Mouse (Mus musculus) MEL (cell line): ENCODE measurements around the gene Lrrk1. TPM values are rescaled to one million over a fixed set of nuclear protein-coding genes. Genes with fewer than 3 reads are reported as not detected.

ENCODE experiments used
- DNase-seq: peaks from one replicate; pipeline ENCODE4 v3.0.0; 2011; ENCODE audit warnings: low read depth, low spot score
- H3K27ac ChIP-seq: 2 replicates; pipeline ENCODE4 v1.5.1; 2012; ENCODE audit warnings: low read depth, mild to moderate bottlenecking, control low read depth, low read length, moderate library complexity; ENCODE audit not compliant: control insufficient read depth
- H3K27me3 ChIP-seq, 2 experiments: fragments of 150-350 bp in 1 of 2; sonication (generic) in 1 of 2; 2 replicates each; pipeline ENCODE4 v1.6.1; 2012; ENCODE audit warnings: low read length in 2 of 2, mild to moderate bottlenecking in 2 of 2, improper control_type of control experiment in 1 of 2, moderate library complexity in 1 of 2; ENCODE audit not compliant: insufficient read depth in 2 of 2, control insufficient read depth in 1 of 2
- H3K36me3 ChIP-seq, 2 experiments: 2 replicates each; pipeline ENCODE4 v1.6.1; 2012 to 2014; ENCODE audit warnings: low read length in 2 of 2, improper control_type of control experiment in 1 of 2, inconsistent platforms in 1 of 2, mild to moderate bottlenecking in 1 of 2; ENCODE audit not compliant: insufficient read depth in 2 of 2, control insufficient read depth in 1 of 2
- H3K4me1 ChIP-seq, 2 experiments: fragments of 150-350 bp in 1 of 2; sonication (generic) in 1 of 2; 2 replicates each; pipeline ENCODE4 v1.6.1; 2012; ENCODE audit warnings: low read length in 2 of 2, improper control_type of control experiment in 1 of 2, mild to moderate bottlenecking in 1 of 2; ENCODE audit not compliant: insufficient read depth in 2 of 2, control insufficient read depth in 1 of 2
- H3K4me3 ChIP-seq, 2 experiments: fragments of 150-350 bp in 1 of 2; sonication (generic) in 1 of 2; 2 replicates each; pipeline ENCODE4 v1.5.1; 2012; ENCODE audit warnings: low read depth in 2 of 2, low read length in 2 of 2, mild to moderate bottlenecking in 2 of 2, moderate library complexity in 2 of 2, control low read depth in 1 of 2, improper control_type of control experiment in 1 of 2; ENCODE audit not compliant: control insufficient read depth in 1 of 2, insufficient read depth in 1 of 2
- H3K79me2 ChIP-seq: 2 replicates; pipeline ENCODE4 v1.6.1; 2012; ENCODE audit warnings: mild to moderate bottlenecking, low read length, moderate library complexity; ENCODE audit not compliant: control insufficient read depth, poor library complexity, insufficient read depth
- H3K9ac ChIP-seq: 2 replicates; pipeline ENCODE4 v1.6.1; 2012; ENCODE audit warnings: low read depth, mild to moderate bottlenecking, control low read depth, low read length, moderate library complexity; ENCODE audit not compliant: control insufficient read depth, poor library complexity, severe bottlenecking
- H3K9me3 ChIP-seq: fragments of 150-350 bp; sonication (generic); replicated peaks from 2 replicates; pipeline ENCODE4 v1.6.1; 2012; ENCODE audit warnings: mild to moderate bottlenecking, low read length, improper control_type of control experiment, moderate library complexity; ENCODE audit not compliant: insufficient read depth
- BHLHE40 ChIP-seq: IDR thresholded peaks from 2 replicates; pipeline ENCODE4 v1.6.1; 2012; ENCODE audit warnings: low read depth, mild to moderate bottlenecking, inconsistent platforms, low read length, improper control_type of control experiment, borderline replicate concordance
- CHD2 ChIP-seq: IDR thresholded peaks from 2 replicates; pipeline ENCODE4 v1.6.1; 2011; ENCODE audit warnings: low read length, improper control_type of control experiment
- CTCF ChIP-seq, 3 experiments: IDR thresholded peaks in 2 of 3; conservative IDR thresholded peaks in 1 of 3; 2 replicates each; pipeline ENCODE4 v1.5.1; 2011 to 2012; ENCODE audit warnings: low read length in 3 of 3, low read depth in 2 of 3, mild to moderate bottlenecking in 2 of 3, improper control_type of control experiment in 1 of 3, inconsistent platforms in 1 of 3, mixed read lengths in 1 of 3, moderate library complexity in 1 of 3; ENCODE audit not compliant: control insufficient read depth in 1 of 3, insufficient read depth in 1 of 3, poor library complexity in 1 of 3, severe bottlenecking in 1 of 3
- E2F4 ChIP-seq: IDR thresholded peaks from 2 replicates; pipeline ENCODE4 v1.6.1; 2011; ENCODE audit warnings: low read depth, low read length, improper control_type of control experiment, borderline replicate concordance
- ELF1 ChIP-seq: IDR thresholded peaks from 2 replicates; pipeline ENCODE4 v1.6.1; 2014; ENCODE audit warnings: low read depth, mild to moderate bottlenecking, inconsistent platforms, low read length, improper control_type of control experiment, moderate library complexity
- EP300 ChIP-seq, 2 experiments: IDR thresholded peaks; 2 replicates each; pipeline ENCODE4 v1.6.1; 2011; ENCODE audit warnings: improper control_type of control experiment in 2 of 2, low read length in 2 of 2, low read depth in 1 of 2, mild to moderate bottlenecking in 1 of 2
- ETS1 ChIP-seq: IDR thresholded peaks from 2 replicates; pipeline ENCODE4 v1.6.1; 2012; ENCODE audit warnings: low read depth, mild to moderate bottlenecking, inconsistent platforms, low read length, improper control_type of control experiment, moderate library complexity
- GABPA ChIP-seq: IDR thresholded peaks from 2 replicates; pipeline ENCODE4 v1.6.1; 2012; ENCODE audit warnings: low read depth, mild to moderate bottlenecking, inconsistent platforms, low read length, improper control_type of control experiment, moderate library complexity
- HCFC1 ChIP-seq: IDR thresholded peaks from 2 replicates; pipeline ENCODE4 v1.6.1; 2012; ENCODE audit warnings: low read depth, mild to moderate bottlenecking, inconsistent platforms, low read length, improper control_type of control experiment, moderate library complexity
- JUND ChIP-seq: IDR thresholded peaks from 2 replicates; pipeline ENCODE4 v1.6.1; 2011; ENCODE audit warnings: low read depth, mild to moderate bottlenecking, improper control_type of control experiment, low read length
- MAX ChIP-seq: IDR thresholded peaks from 2 replicates; pipeline ENCODE4 v1.6.1; 2011; ENCODE audit warnings: low read length, improper control_type of control experiment
- MAZ ChIP-seq: IDR thresholded peaks from 2 replicates; pipeline ENCODE4 v1.6.1; 2012; ENCODE audit warnings: low read depth, mild to moderate bottlenecking, inconsistent platforms, low read length, improper control_type of control experiment
- MEF2A ChIP-seq: IDR thresholded peaks from 2 replicates; pipeline ENCODE4 v1.6.1; 2014; ENCODE audit warnings: low read depth, mild to moderate bottlenecking, inconsistent platforms, low read length, improper control_type of control experiment; ENCODE audit not compliant: poor library complexity, insufficient replicate concordance, severe bottlenecking; ENCODE audit errors: extremely low read depth
- MXI1 ChIP-seq: IDR thresholded peaks from 2 replicates; pipeline ENCODE4 v1.6.1; 2011; ENCODE audit warnings: mild to moderate bottlenecking, low read depth, low read length, improper control_type of control experiment
- MYB ChIP-seq: IDR thresholded peaks from 2 replicates; pipeline ENCODE4 v1.6.1; 2011; ENCODE audit warnings: mild to moderate bottlenecking, low read depth, low read length, improper control_type of control experiment
- NELFE ChIP-seq: IDR thresholded peaks from 2 replicates; pipeline ENCODE4 v1.6.1; 2011; ENCODE audit warnings: low read depth, low read length, improper control_type of control experiment
- POLR2AphosphoS5 ChIP-seq: IDR thresholded peaks from 2 replicates; pipeline ENCODE4 v1.6.1; 2012; ENCODE audit warnings: low read depth, borderline replicate concordance, mild to moderate bottlenecking, inconsistent platforms, low read length, moderate library complexity, mixed read lengths
- SMC3 ChIP-seq: IDR thresholded peaks from 2 replicates; pipeline ENCODE4 v1.6.1; 2011; ENCODE audit warnings: low read depth, low read length, improper control_type of control experiment
- TAL1 ChIP-seq: IDR thresholded peaks from 2 replicates; pipeline ENCODE4 v1.6.1; 2012; ENCODE audit warnings: mild to moderate bottlenecking, inconsistent platforms, low read length, moderate library complexity, mixed read lengths
- TCF12 ChIP-seq: IDR thresholded peaks from 2 replicates; pipeline ENCODE4 v1.6.1; 2014; ENCODE audit warnings: low read depth, mild to moderate bottlenecking, inconsistent platforms, low read length, improper control_type of control experiment, moderate library complexity
- UBTF ChIP-seq: IDR thresholded peaks from 2 replicates; pipeline ENCODE4 v1.6.1; 2012; ENCODE audit warnings: low read depth, mild to moderate bottlenecking, inconsistent platforms, low read length, improper control_type of control experiment, moderate library complexity, borderline replicate concordance; ENCODE audit not compliant: insufficient read depth
- USF2 ChIP-seq, 2 experiments: IDR thresholded peaks; 2 replicates each; pipeline ENCODE4 v1.6.1; 2011 to 2012; ENCODE audit warnings: improper control_type of control experiment in 2 of 2, low read length in 2 of 2, borderline replicate concordance in 1 of 2, inconsistent platforms in 1 of 2, low read depth in 1 of 2, mild to moderate bottlenecking in 1 of 2; ENCODE audit not compliant: insufficient read depth in 1 of 2
- polyA plus RNA-seq, 2 experiments: library from polyadenylated mRNA; stranded (reverse) in 1 of 2; unstranded in 1 of 2; fragments of >175 nt in 1 of 2; fragments of >200 nt in 1 of 2; gene quantifications; 2 replicates each; pipeline versions ENCODE4 v1.2.1 to v1.2.4; 2012; ENCODE audit warnings: low replicate concordance in 2 of 2, low read depth in 1 of 2; ENCODE audit not compliant: insufficient read length in 2 of 2, insufficient read depth in 1 of 2, missing spikeins in 1 of 2
- total RNA-seq: library from RNA; depleted of rRNA; stranded (reverse); fragments of 300-350 nt; gene quantifications from 2 replicates; pipeline ENCODE4 v1.2.3, GENCODE M21; 2012

Gene Lrrk1
- total and polyA plus RNA-seq, 3 experiments, result 9.1 to 19.1 TPM; not detected in 1

DNA sequence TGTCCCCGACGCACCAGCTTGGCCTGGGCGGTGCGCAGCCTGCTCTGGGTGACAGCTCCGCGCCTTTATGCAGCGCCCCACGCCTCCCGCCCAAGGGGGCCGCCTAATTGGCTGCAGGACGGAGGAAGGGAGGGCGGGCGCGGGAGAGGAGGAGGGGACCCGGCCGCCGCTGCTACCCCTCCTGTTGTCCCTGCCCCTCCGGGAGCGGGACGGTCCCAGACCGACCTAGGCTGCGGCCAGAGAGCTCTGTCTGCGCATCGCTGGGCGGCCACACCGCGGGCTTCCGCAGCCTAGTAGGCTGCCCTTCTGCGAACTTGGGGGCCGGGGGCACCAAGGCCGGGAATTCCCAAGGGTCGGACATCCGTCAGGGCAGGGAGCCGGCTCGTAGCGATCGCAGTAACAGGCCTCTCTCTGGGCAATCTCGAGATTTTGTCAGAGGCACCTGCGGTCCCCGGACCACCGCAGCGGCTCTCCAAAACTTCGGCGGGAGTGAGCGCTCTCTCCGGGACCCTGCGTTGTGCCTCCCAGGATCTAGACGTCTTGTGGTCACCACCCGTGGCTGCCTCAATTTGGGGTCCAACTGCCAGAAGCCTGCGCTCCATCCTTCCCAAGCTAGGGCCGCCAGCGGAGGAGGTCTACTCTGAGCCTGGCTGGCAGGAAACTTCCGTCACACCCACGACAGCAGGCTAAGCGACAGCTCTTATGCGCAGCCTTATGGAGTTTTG, 39.4 kb upstream of the Lrrk1 start, which contains the start of gene Aldh1a3:
TSS of gene Aldh1a3 (minus strand) at position 81 of the 725 bp plus-strand sequence.
- Histone ChIP-seq H3K4me3 (no peak within 1 kb of the TSS), H3K79me2 (no peaks in the 10 kb centered on the region), H3K4me1 (no peaks in the 10 kb centered on the region), H3K27ac (no peak within 1 kb of the TSS), H3K9me3 (no peaks in the 10 kb centered on the region), H3K27me3 (no peaks in the 10 kb centered on the region), H3K9ac (no peak within 1 kb of the TSS), H3K36me3 (no peaks in the 10 kb centered on the region)
- TF ChIP-seq UBTF, result no peak
- TF ChIP-seq NELFE, result no peak
- TF ChIP-seq SMC3, result no peak
- TF ChIP-seq EP300 (IDR thresholded peaks at IDR 0.05; ENCODE audit: low read depth in 1 of 2, low read length in 2 of 2), result no peak
- TF ChIP-seq TAL1, result no peak
- TF ChIP-seq TCF12, result no peak
- TF ChIP-seq CHD2, result no peak
- no peak for DNase-seq

- no peaks in the 10 kb centered on the region for H3K27me3 ChIP-seq
- DNase-seq, result no peak
- H3K9me3 ChIP-seq, result no peaks in the 10 kb centered on the region
- H3K79me2 ChIP-seq, result no peaks in the 10 kb centered on the region
- H3K36me3 ChIP-seq, result no peaks in the 10 kb centered on the region
- no peak overlapping the region for H3K27ac ChIP-seq
- no peak overlapping the region for H3K9ac ChIP-seq
- no peak overlapping the region for H3K4me3 ChIP-seq
- TF ChIP-seq JUND (no peak), MAZ (no peak), MAX (no peak), USF2 (IDR thresholded peaks at IDR 0.05; ENCODE audit: borderline replicate concordance in 1 of 2, insufficient read depth in 1 of 2, low read depth in 1 of 2, low read length in 2 of 2) (no peak), BHLHE40 (no peak), POLR2AphosphoS5 (no peak), MYB (no peak), ETS1 (no peak), TAL1 (no peak), GABPA (no peak), HCFC1 (no peak), CTCF (IDR thresholded peaks at IDR 0.05 in 2 of 3, conservative IDR thresholded peaks at IDR 0.05 in 1 of 3; ENCODE audit: control insufficient read depth in 1 of 3, insufficient read depth in 1 of 3, low read depth in 2 of 3, low read length in 3 of 3, poor library complexity in 1 of 3, severe bottlenecking in 1 of 3) (no peak), UBTF (no peak), ELF1 (no peak), MEF2A (no peak), TCF12 (no peak), MXI1 (no peak), E2F4 (no peak)
- H3K4me1 ChIP-seq, result no peaks in the 10 kb centered on the region
These were observed 38.9 kb upstream of the Lrrk1 start for GRCm38 (mm10) chr7:66427053-66427436.
